Mouse (Mus musculus): ENCODE results near the gene Gmnn.

Gene Gmnn

GRCm38 (mm10) chr13:24702128-24702527 is 59.6 kb downstream of the Gmnn start:
- no peak for DNase-seq

All from cerebellum, postnatal 25 days (tissue).